Comparison of ENCODE assay signal across 8 mouse cellular contexts in the genomic region with DNA sequence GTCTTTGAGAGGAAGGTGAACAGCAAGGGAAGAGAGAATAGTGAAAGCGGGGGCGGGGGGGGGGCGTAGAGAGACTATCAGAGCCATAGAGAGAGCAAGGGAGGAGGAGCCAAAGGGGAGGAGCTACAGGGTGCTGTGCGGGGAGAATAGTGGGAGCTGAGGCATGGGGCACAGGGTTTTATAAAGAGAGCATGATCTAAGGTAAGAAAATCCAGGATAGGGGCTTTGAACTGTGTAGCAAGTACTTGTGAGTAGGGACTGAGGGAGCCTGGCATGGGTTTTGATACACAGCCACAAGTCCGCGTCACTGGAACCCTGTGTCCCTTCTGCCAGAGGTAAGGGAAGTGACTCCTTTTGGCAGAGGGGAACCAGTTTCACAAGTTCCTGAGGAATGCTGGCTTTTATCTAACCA. TPM values are rescaled to one million over a fixed set of nuclear protein-coding genes. Genes with fewer than 3 reads are reported as not detected.
A peak's percentile ranks its signal among the peaks of the same experiment; 100 is the strongest.
DNase-seq lines count a peak whose midpoint lies in the region; ATAC-seq lines count a peak whose summit lies in the region.

No protein-coding gene starts in this region.

- peak; percentile 55 to 66 for DNase-seq in urinary bladder, postnatal 36 days (ENCODE audit: low spot score in 2 of 2)
- no peak for DNase-seq in urinary bladder, adult 2 months (ENCODE audit: low spot score)
- no peak for DNase-seq in midbrain, embryonic 11.5 days (ENCODE audit: low spot score, missing footprints)
- DNase-seq in left cerebral cortex, postnatal 10 days (ENCODE audit: extremely low spot score in 1 of 2, low spot score in 2 of 2), result no peak
- DNase-seq in cerebellum, postnatal 4 days (ENCODE audit: low spot score in 2 of 2), result no peak

- H3K9me3 ChIP-seq in embryonic facial prominence, embryonic 13.5 days, result no peaks in the 10 kb centered on the region
- no peaks in the 10 kb centered on the region for H3K9me3 ChIP-seq in limb, embryonic 13.5 days
- no peaks in the 10 kb centered on the region for H3K9me3 ChIP-seq in midbrain, embryonic 11.5 days (ENCODE audit: control insufficient read depth, low read length)

- H3K36me3 ChIP-seq in embryonic facial prominence, embryonic 13.5 days, result no peaks in the 10 kb centered on the region
- H3K36me3 ChIP-seq in limb, embryonic 13.5 days, result no peaks in the 10 kb centered on the region
- no peaks in the 10 kb centered on the region for H3K36me3 ChIP-seq in midbrain, embryonic 11.5 days (ENCODE audit: control insufficient read depth, insufficient read depth, low read length)

- ATAC-seq in embryonic facial prominence, embryonic 13.5 days (ENCODE audit: insufficient number of reproducible peaks, insufficient read depth, low FRiP score, low TSS enrichment, low read depth), result no peak
- peak; percentile 12 to 24; a peak in 2 of 4 replicates for ATAC-seq in hematopoietic stem cell, adult 5-6 weeks (replicated peaks in 1 of 2; ENCODE audit: insufficient read depth in 1 of 2, low FRiP score in 2 of 2, low TSS enrichment in 1 of 2, low read depth in 1 of 2, poor library complexity in 2 of 2, severe bottlenecking in 2 of 2)
- no peak for ATAC-seq in limb, embryonic 13.5 days (ENCODE audit: low FRiP score, low read depth)
- ATAC-seq in midbrain, embryonic 11.5 days (ENCODE audit: low FRiP score), result no peak; the same call in 1 of the 2 replicates

- intact Hi-C loops in left cerebral cortex, postnatal 10 days (cut with DNase I), result loop anchor here (5.0 kb wide), 1 partner anchor 95 kb away; no protein-coding TSS in a partner anchor

- peaks cover 14% of the 10 kb centered on the region for H3K4me1 ChIP-seq in embryonic facial prominence, embryonic 13.5 days
- peaks cover 27% of the 10 kb centered on the region for H3K4me1 ChIP-seq in limb, embryonic 13.5 days
- no peaks in the 10 kb centered on the region; the same call in 1 of the 2 replicates for H3K4me1 ChIP-seq in midbrain, embryonic 11.5 days (ENCODE audit: control insufficient read depth, insufficient read depth, low read length)

- H3K4me3 ChIP-seq in embryonic facial prominence, embryonic 13.5 days, result no peak overlapping the region
- no peak overlapping the region for H3K4me3 ChIP-seq in limb, embryonic 13.5 days
- H3K4me3 ChIP-seq in midbrain, embryonic 11.5 days (ENCODE audit: low read depth, low read length), result no peak overlapping the region

- no peaks in the 10 kb centered on the region for H3K27me3 ChIP-seq in embryonic facial prominence, embryonic 13.5 days
- H3K27me3 ChIP-seq in limb, embryonic 13.5 days, result 0 out of 2 replicates have a peak, but pooled peaks cover 9% of the 10 kb centered on the region
- H3K27me3 ChIP-seq in midbrain, embryonic 11.5 days (ENCODE audit: control insufficient read depth, insufficient read depth, low read length), result no peaks in the 10 kb centered on the region

- no peak overlapping the region for H3K27ac ChIP-seq in embryonic facial prominence, embryonic 13.5 days
- H3K27ac ChIP-seq in limb, embryonic 13.5 days, result no peak overlapping the region
- H3K27ac ChIP-seq in midbrain, embryonic 11.5 days (ENCODE audit: low read depth, low read length), result no peak overlapping the region

- WGBS in embryonic facial prominence, embryonic 13.5 days, result 20% methylated on average over 5 of the region's 6 CpGs
- 15% methylated on average over 5 of the region's 6 CpGs for WGBS in limb, embryonic 13.5 days
- WGBS in midbrain, embryonic 11.5 days, result 14% methylated on average over 5 of the region's 6 CpGs

- no peak overlapping the region; the same call in 1 of the 2 replicates for H3K9ac ChIP-seq in embryonic facial prominence, embryonic 13.5 days
- H3K9ac ChIP-seq in limb, embryonic 13.5 days, result no peak overlapping the region
- no peak overlapping the region for H3K9ac ChIP-seq in midbrain, embryonic 11.5 days (ENCODE audit: low read length)

- H3K4me2 ChIP-seq in embryonic facial prominence, embryonic 13.5 days, result peak overlapping the region; percentile 41
- H3K4me2 ChIP-seq in limb, embryonic 13.5 days (replicated peaks), result peak overlapping the region; percentile 38
- peak overlapping the region; percentile 6; the same call in 1 of the 2 replicates for H3K4me2 ChIP-seq in midbrain, embryonic 11.5 days

RNA-seq across cellular contexts. Expression of gene Agps, which starts 54.9 kb away (rescaled TPM):
- 9.1 and 9.3 TPM in 2 replicates for polyA plus RNA-seq in urinary bladder, adult 2 months (2012; rRNA removed)
- 30.0 and 36.3 TPM in 2 replicates for polyA plus RNA-seq in embryonic facial prominence, embryonic 13.5 days (2015; fragmentation: Nextera tagmentation; extraction: Ambion mirVana)
- 38.7 and 63.6 TPM in 2 replicates for total RNA-seq in hematopoietic stem cell, adult 5-6 weeks (2017)
- polyA plus RNA-seq in limb, embryonic 13.5 days (2015; fragmentation: Nextera tagmentation; extraction: Ambion mirVana), result 30.7 and 37.9 TPM in 2 replicates
- polyA plus RNA-seq in midbrain, embryonic 11.5 days (2014; fragmentation: Nextera tagmentation; extraction: Ambion mirVana), result 44.0 and 46.3 TPM in 2 replicates
- total RNA-seq in left cerebral cortex, postnatal 10 days (2021), result 10 to 100 TPM; 60.4 to 62.3 TPM

Comparison
In these comparisons a context has a peak if more than half of its experiments do, and no peak if none do; other contexts are left out.
1. DNase-seq: peak in urinary bladder, postnatal 36 days (2 of 2); none in urinary bladder, adult 2 months (single experiment), midbrain, embryonic 11.5 days (single experiment), left cerebral cortex, postnatal 10 days (0 of 2) and cerebellum, postnatal 4 days (0 of 2).
2. ATAC-seq: peak in hematopoietic stem cell, adult 5-6 weeks (2 of 2); none in embryonic facial prominence, embryonic 13.5 days (single experiment), limb, embryonic 13.5 days (single experiment) and midbrain, embryonic 11.5 days (single experiment).
3. Peak in every context shown above with its lines, with median percentiles within 50 percentile points of each other: H3K4me2 ChIP-seq.